Mouse (Mus musculus): ENCODE data around the gene Snn.

DNA sequence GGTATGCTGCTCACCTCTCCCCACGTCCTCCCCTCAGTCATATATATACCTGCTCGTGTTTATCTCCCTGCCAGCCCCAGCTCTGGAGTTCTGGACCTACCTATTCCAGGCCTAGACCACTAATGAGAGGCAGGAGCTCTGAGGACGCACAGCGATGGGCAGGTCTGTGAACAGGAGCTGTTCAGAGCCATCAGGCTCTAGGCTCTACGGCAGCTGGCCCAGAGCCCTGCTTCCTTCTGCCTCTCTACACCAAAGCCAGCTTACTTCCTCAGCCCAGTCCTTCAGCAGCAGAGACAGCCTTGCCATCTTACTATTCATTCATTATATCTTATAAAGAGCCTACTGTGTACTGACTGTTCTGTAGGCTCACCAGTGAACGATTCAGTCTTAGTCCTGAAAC lies 4.0 kb downstream of the Snn start:
- no peak; the same call in 1 of the 2 replicates for TF ChIP-seq POLR2A (IDR thresholded peaks at IDR 0.05; ENCODE audit: low read depth, low read length)
- TF ChIP-seq CTCF (IDR thresholded peaks at IDR 0.05; ENCODE audit: extremely low read depth, insufficient read depth, insufficient read length, insufficient replicate concordance), result no peak
